Mouse (Mus musculus) Patski (cell line): ENCODE results near the gene Csn1s2a. TPM values are rescaled to one million over a fixed set of nuclear protein-coding genes. Genes with fewer than 3 reads are reported as not detected.
"Not testable (repeated sequence)": the region's sequence is repeated elsewhere in the genome, so short reads cannot be mapped to it uniquely, and the experiment has no call there.

ENCODE experiments used
- ATAC-seq: fragments of 100-300 bp; one replicate; pipeline ENCODE4 v1.8.0; 2021
- CTCF ChIA-PET: fragments of 350-600 bp; sonication (Branson Sonifier 250); formaldehyde crosslinking; loops from one replicate; lab custom pipeline; 2022; ENCODE audit warnings: inconsistent platforms; lab: Charles Lee
- POLR2A ChIA-PET: fragments of 350-600 bp; sonication (Branson Sonifier 250); formaldehyde crosslinking; loops from one replicate; lab custom pipeline; 2022; ENCODE audit warnings: antibody characterized with exemption, inconsistent platforms; lab: Charles Lee
- DNase-seq: peaks from one replicate; pipeline ENCODE4 v3.0.0-alpha.2; 2011; ENCODE audit warnings: low read depth, low spot score
- H3K27me3 ChIP-seq: fragments of 371-371 bp; one replicate; pipeline ENCODE4 v1.5.1; 2021
- CTCF ChIP-seq: fragments of 100-300 bp; IDR thresholded peaks from one replicate; pipeline ENCODE4 v1.5.1; 2021
- in situ Hi-C: fragments of 300-500 bp; cut with MboI; formaldehyde crosslinking; loops from 3 replicates; pipeline ENCODE4 v1.11.1; 2018; ENCODE audit warnings: low pct_unique_long_range_greater_than_20kb, mixed read lengths
- polyA plus RNA-seq: library from polyadenylated mRNA; unstranded; gene quantifications from one replicate; pipeline ENCODE4 v1.2.3, GENCODE M21; 2021

Gene Csn1s2a
- not detected for polyA plus RNA-seq

DNA sequence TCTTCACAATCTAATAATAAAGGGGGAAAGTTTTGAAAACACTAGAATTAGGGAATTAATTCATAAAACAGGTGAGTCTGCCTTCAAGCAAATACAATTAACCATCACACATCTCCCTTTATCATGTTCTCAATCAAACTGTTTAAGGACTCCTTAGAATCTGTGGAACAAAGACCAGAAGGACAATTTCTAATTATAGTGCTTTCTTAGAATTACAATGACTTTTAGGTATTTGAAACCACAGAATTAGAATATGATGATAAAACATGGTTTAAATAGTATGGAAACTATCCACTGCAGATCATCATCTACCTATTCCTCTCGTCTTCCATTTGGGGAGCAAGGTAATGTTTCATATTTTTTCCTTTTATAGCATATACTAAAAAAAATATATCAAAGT lies at the start of gene Csn1s2a:
Gene Csn1s2a, plus strand, starts transcription at position 301 of the 400 bp plus-strand sequence.
- in situ Hi-C loops: no loop called here
- POLR2A ChIA-PET: no interaction called here
- peaks cover 8% of the 10 kb centered on the region for H3K27me3 ChIP-seq
- TF ChIP-seq CTCF: no peak
- CTCF ChIA-PET: no interaction called here
- no peak for DNase-seq
- no peak for ATAC-seq

- ATAC-seq (no peak), DNase-seq (no peak)
- in situ Hi-C loops: no loop called here
- ChIA-PET CTCF (no interaction called here), POLR2A (no interaction called here)
- no peaks in the 10 kb centered on the region for H3K27me3 ChIP-seq
- no peak for TF ChIP-seq CTCF
Measured at GRCm38 (mm10) chr5:87734821-87735220, 39.5 kb upstream of the Csn1s2a start.

DNA sequence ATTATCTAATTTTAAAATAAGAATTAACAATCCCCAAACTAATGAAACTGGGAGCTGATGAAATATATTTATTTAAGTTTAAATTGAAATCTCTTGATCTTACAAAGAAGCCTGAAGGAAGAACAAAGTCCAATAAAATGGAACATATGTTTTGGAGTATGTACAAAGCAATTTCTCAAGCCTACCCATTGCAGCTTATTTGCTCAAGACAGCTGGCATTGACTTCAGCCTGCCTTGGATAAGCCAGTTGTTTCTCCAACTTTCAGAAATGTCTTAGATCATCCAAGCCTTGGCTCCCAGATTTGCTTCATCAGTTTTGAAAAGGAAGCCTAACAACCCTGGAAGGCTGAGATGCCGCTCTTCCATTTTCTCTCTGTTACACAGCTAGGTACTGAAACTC lies 20.9 kb upstream of the Csn1s2a start:
- in situ Hi-C loops: no loop called here
- ChIA-PET POLR2A (no interaction called here), CTCF (interaction anchor here (0.8 to 1.0 kb wide), 2 partner anchors 11 to 13 kb away, joined by 3 read pairs; no protein-coding TSS in a partner anchor)
- no peaks in the 10 kb centered on the region for H3K27me3 ChIP-seq
- TF ChIP-seq CTCF: no peak
- ATAC-seq: no peak
- DNase-seq: no peak

DNA sequence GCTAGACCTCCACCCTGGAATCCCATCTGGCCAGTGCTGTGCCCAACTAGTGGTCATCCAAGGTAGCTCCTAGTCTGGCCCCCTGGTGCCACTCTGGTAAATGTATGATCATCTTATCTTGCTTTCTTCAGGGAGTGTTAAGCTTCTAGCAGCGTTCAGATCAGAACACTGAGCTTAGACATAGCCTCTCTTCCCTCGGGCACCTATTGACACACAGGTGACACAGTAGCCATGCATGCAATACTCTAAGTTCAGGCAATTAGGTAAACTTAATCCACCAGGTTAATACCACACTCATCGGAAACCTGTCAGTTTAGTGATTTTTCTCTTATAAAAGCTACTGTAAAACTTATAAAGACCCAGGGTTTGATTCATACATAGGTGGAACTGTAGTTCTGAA lies 9.8 kb upstream of the Csn1s2a start:
- CTCF ChIA-PET: no interaction called here
- no peak for TF ChIP-seq CTCF
- DNase-seq (no peak), ATAC-seq (no peak)
- no peaks in the 10 kb centered on the region for H3K27me3 ChIP-seq
- POLR2A ChIA-PET: no interaction called here
- in situ Hi-C loops: no loop called here

DNA sequence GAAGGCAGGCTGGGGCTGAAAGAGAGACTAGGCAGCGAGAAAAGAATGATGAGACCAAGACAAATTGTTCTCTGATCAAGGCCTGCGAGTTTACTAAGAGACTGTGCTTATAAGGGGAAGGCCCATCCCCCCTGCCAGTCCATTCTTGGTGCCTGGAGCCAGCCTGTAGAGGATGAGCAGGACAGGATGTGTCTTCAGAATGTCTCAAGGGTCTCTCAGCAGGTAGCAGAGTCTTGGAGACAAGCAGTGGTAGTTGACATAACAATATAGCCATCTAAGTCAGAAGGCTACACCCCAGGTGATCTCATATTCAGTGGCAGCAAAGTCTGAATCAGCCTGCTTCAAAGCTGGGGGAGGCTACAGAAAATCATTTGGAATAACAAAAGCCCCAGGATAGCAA lies 2.2 kb upstream of the Csn1s2a start:
- ATAC-seq, CTCF ChIA-PET, H3K27me3 ChIP-seq, DNase-seq, in situ Hi-C loops, POLR2A ChIA-PET: not testable (repeated sequence)

GRCm38 (mm10) chr5:87782731-87783130 lies 8.4 kb downstream of the Csn1s2a start:
- DNase-seq (no peak), ATAC-seq (no peak)
- POLR2A ChIA-PET: no interaction called here
- CTCF ChIA-PET: no interaction called here
- peaks cover 5% of the 10 kb centered on the region for H3K27me3 ChIP-seq
- no peak for TF ChIP-seq CTCF
- in situ Hi-C loops: no loop called here

GRCm38 (mm10) chr5:87807782-87808181 lies 33.4 kb downstream of the Csn1s2a start, which contains the start of gene Csn1s2b:
Gene Csn1s2b, plus strand, starts transcription at chr5:87808082.
- TF ChIP-seq CTCF: no peak
- ChIA-PET CTCF (interaction anchor here (0.7 kb wide), 1 partner anchor 14 kb away, joined by 3 read pairs; no protein-coding TSS in a partner anchor), POLR2A (no interaction called here)
- H3K27me3 ChIP-seq: no peaks in the 10 kb centered on the region
- no peak for DNase-seq
- no peak for ATAC-seq
- in situ Hi-C loops: no loop called here

DNA sequence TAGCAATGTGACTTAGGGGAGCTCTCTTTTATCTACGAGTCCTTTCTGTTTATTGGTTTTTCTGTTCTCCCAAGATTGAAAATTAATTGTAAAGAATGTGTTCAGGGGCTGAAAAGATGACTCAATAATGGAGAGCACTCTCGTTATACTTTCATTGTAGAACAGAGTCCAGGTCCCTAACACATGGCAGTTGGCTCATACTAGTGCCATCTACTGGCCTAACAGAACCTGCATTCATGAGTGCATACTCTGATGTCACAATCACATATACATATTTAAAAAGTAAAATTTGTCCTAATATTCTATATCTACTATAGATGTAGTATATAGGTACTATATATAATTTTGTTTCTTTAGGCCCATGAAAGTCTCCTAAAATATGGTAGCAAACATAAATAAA lies 34.9 kb downstream of the Csn1s2a start:
- DNase-seq (no peak), ATAC-seq (no peak)
- TF ChIP-seq CTCF: peak; percentile 21
- H3K27me3 ChIP-seq: no peaks in the 10 kb centered on the region
- ChIA-PET CTCF (no interaction called here), POLR2A (no interaction called here)
- in situ Hi-C loops: no loop called here

- TF ChIP-seq CTCF: no peak
- no peaks in the 10 kb centered on the region for H3K27me3 ChIP-seq
- DNase-seq (no peak), ATAC-seq (no peak)
- ChIA-PET POLR2A (no interaction called here), CTCF (no interaction called here)
- in situ Hi-C loops: no loop called here
Measured at GRCm38 (mm10) chr5:87825386-87825785, 51.0 kb downstream of the Csn1s2a start, which contains the start of gene Prr27. Gene Prr27, plus strand, starts transcription at chr5:87825686.

Other genes starting within 250 kb of the Csn1s2a start
- not detected for gene Sult1b1, start 236.4 kb upstream of the Csn1s2a start, polyA plus RNA-seq
- gene Sult1d1, start 205.5 kb upstream of the Csn1s2a start, polyA plus RNA-seq: not detected
- gene Sult1e1, start 183.0 kb upstream of the Csn1s2a start, polyA plus RNA-seq: not detected
- not detected for gene Csn1s1, start 108.4 kb upstream of the Csn1s2a start, polyA plus RNA-seq
- not detected for gene Csn2, start 74.9 kb upstream of the Csn1s2a start, polyA plus RNA-seq
- not detected for gene Csn1s2b, start 33.5 kb downstream of the Csn1s2a start, polyA plus RNA-seq
- not detected for gene Prr27, start 51.1 kb downstream of the Csn1s2a start, polyA plus RNA-seq
- not detected for gene Odam, start 110.5 kb downstream of the Csn1s2a start, polyA plus RNA-seq
- gene Csn3, start 151.0 kb downstream of the Csn1s2a start, polyA plus RNA-seq: not detected
- gene 2310003L06Rik, start 194.9 kb downstream of the Csn1s2a start, polyA plus RNA-seq: not detected
- not detected for gene Gm28434, start 194.9 kb downstream of the Csn1s2a start, polyA plus RNA-seq
- gene Cabs1, start 204.9 kb downstream of the Csn1s2a start, polyA plus RNA-seq: not detected
- not detected for gene Smr3a, start 228.0 kb downstream of the Csn1s2a start, polyA plus RNA-seq